Mouse (Mus musculus) neural tube, embryonic 13.5 days (tissue): ENCODE measurements around the gene Zfp879. TPM values are rescaled to one million over a fixed set of nuclear protein-coding genes. Genes with fewer than 3 reads are reported as not detected.

ENCODE experiments used
- ATAC-seq: fragments of 200-750 bp; cut with Nextera tagmentation; 2 replicates; pipeline ENCODE4 v1.8.0; 2017; ENCODE audit warnings: low read depth, mild to moderate bottlenecking, moderate TSS enrichment, moderate library complexity
- H3K27ac ChIP-seq: fragments of 300-500 bp; sonication (generic); replicated peaks from 2 replicates; pipeline ENCODE4 v1.5.1; 2015; ENCODE audit warnings: moderate library complexity, mild to moderate bottlenecking, inconsistent platforms
- H3K27me3 ChIP-seq: fragments of 300-500 bp; sonication (generic); 2 replicates; pipeline ENCODE4 v1.6.1; 2015; ENCODE audit warnings: mild to moderate bottlenecking, inconsistent platforms
- H3K36me3 ChIP-seq: fragments of 300-500 bp; sonication (generic); 2 replicates; pipeline ENCODE4 v1.6.1; 2015; ENCODE audit warnings: mild to moderate bottlenecking, inconsistent platforms
- H3K4me1 ChIP-seq: fragments of 300-500 bp; sonication (generic); replicated peaks from 2 replicates; pipeline ENCODE4 v1.6.1; 2015; ENCODE audit warnings: inconsistent platforms
- H3K4me2 ChIP-seq: fragments of 300-500 bp; sonication (generic); 2 replicates; pipeline ENCODE4 v1.6.1; 2015; ENCODE audit warnings: inconsistent platforms, mild to moderate bottlenecking, moderate library complexity
- H3K4me3 ChIP-seq: fragments of 300-500 bp; sonication (generic); 2 replicates; pipeline ENCODE4 v1.5.1; 2015; ENCODE audit warnings: mild to moderate bottlenecking, inconsistent platforms
- H3K9ac ChIP-seq: fragments of 300-500 bp; sonication (generic); 2 replicates; pipeline ENCODE4 v1.6.1; 2015; ENCODE audit warnings: moderate library complexity, mild to moderate bottlenecking, inconsistent platforms
- H3K9me3 ChIP-seq: fragments of 300-500 bp; sonication (generic); 2 replicates; pipeline ENCODE4 v1.6.1; 2016; ENCODE audit warnings: inconsistent platforms
- WGBS: fragments of 180-500 bp; shearing (Covaris S2); methylation state at CpG from one replicate; pipeline ENCODE4 v1.1.7; 2015; 5-methylcytosine and 5-hydroxymethylcytosine counted together
- polyA plus RNA-seq: library from polyadenylated mRNA; unstranded; fragments of >200 nt; fragmentation: Nextera tagmentation; extraction: Ambion mirVana; gene quantifications from 2 replicates; pipeline ENCODE4 v1.2.1, GENCODE M21; 2015

Zfp879 gene
- polyA plus RNA-seq, 1 experiment from 2014 or later: 0.99 TPM

DNA sequence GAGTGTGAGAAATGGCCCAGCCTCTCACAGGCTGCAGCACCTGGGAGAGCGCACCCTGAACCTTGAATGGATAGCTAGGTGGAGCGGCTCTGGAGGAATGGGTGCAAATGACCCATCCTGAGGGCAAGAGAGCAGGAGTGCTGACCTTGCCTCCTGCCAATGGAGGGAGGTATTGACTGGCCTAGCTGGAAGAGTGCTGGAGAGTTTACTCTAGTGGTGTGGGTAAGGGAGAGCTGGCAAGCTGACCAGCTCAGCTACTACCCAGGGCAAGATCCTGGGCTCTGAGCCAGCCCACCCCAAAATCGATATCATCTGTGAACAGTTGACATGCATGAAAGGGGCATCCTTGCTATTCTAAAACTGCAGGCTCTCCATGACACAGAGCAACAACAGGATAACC, 4.6 kb upstream of the Zfp879 start:
- Histone ChIP-seq H3K9me3 (no peaks in the 10 kb centered on the region), H3K4me2 (no peak overlapping the region), H3K27me3 (peaks cover 40% of the 10 kb centered on the region), H3K36me3 (no peaks in the 10 kb centered on the region), H3K9ac (no peak overlapping the region), H3K4me3 (no peak overlapping the region), H3K4me1 (peaks cover 10% of the 10 kb centered on the region), H3K27ac (no peak overlapping the region)
- no peak for ATAC-seq
- 92% methylated on average over 3 of the region's 3 CpGs for WGBS

DNA sequence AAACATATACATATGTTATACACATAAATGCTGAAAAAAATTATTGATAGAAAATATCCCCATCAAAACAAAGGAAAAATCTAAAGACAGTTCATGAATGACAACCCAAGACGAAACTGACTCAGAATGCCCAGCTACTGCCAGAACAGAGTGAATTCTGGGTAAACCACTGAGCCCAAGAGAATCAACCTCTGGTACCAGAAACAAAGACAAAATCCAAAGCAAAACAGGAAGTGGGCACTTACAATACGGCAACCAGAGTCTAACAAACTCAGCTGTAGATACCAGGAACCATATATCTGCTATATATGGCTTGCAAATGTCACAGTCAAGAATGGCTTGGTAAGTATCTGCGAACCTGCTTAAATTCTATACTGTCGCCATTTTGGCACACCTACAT, 5.6 kb downstream of the Zfp879 start:
- H3K27ac ChIP-seq: no peak overlapping the region
- peaks cover 15% of the 10 kb centered on the region for H3K36me3 ChIP-seq
- H3K4me1 ChIP-seq: peaks cover 5% of the 10 kb centered on the region
- no peaks in the 10 kb centered on the region for H3K27me3 ChIP-seq
- H3K4me3 ChIP-seq: no peak overlapping the region
- H3K9me3 ChIP-seq: peaks cover 15% of the 10 kb centered on the region
- H3K4me2 ChIP-seq: no peak overlapping the region
- no peak for ATAC-seq
- 86% methylated on average over 4 of the region's 4 CpGs for WGBS
- no peak overlapping the region for H3K9ac ChIP-seq

- peaks cover 35% of the 10 kb centered on the region for H3K36me3 ChIP-seq
- ATAC-seq: peak; percentile 98
- H3K4me2 ChIP-seq: peak within 1 kb of the TSS; percentile 67
- H3K27ac ChIP-seq: peak within 1 kb of the TSS; percentile 75; the same call in 1 of the 2 replicates
- peaks cover 12% of the 10 kb centered on the region for H3K4me1 ChIP-seq
- 2% methylated on average over 45 of the region's 45 CpGs for WGBS
- H3K27me3 ChIP-seq: no peaks in the 10 kb centered on the region
- peak within 1 kb of the TSS; percentile 92 for H3K9ac ChIP-seq
- peak within 1 kb of the TSS; percentile 74 for H3K4me3 ChIP-seq
- H3K9me3 ChIP-seq: 0 out of 2 replicates have a peak, but pooled peaks cover 2% of the 10 kb centered on the region
These were observed 14.1 kb downstream of the Zfp879 start, which contains the start of gene Zfp354c for GRCm38 (mm10) chr11:50827010-50827953. Zfp354c (minus strand) TSS chr11:50827724.

- H3K4me1 ChIP-seq: peaks cover 12% of the 10 kb centered on the region
- peak overlapping the region; percentile 74 for H3K4me3 ChIP-seq
- peak overlapping the region; percentile 67 for H3K4me2 ChIP-seq
- 64% methylated on average over 2 of the region's 2 CpGs for WGBS
- no peak for ATAC-seq
- H3K9ac ChIP-seq: peak overlapping the region; percentile 92
- peaks cover 44% of the 10 kb centered on the region for H3K36me3 ChIP-seq
- no peaks in the 10 kb centered on the region for H3K9me3 ChIP-seq
- no peaks in the 10 kb centered on the region for H3K27me3 ChIP-seq
- H3K27ac ChIP-seq: no peak overlapping the region
These were observed 15.1 kb downstream of the Zfp879 start for GRCm38 (mm10) chr11:50826214-50826613.

DNA sequence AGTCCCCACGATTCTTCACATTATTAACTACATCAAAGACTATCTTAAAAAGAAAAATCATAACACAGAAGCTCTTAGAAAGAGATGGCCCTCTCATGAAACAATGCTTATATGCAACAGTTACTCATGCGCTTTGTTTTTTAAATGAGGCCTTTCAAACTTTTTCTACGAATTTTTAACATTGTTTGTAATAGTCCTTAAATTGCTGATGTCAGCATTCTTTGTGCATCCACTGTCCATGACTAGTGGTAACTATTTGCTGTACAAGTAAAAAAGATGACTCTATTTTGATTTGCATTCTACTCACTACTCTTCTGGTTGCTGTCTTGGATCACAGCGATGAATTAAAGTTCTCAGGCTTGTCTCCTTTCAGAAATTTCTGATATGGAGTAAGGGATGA, 27.1 kb downstream of the Zfp879 start:
- H3K4me3 ChIP-seq: no peak overlapping the region
- no peaks in the 10 kb centered on the region for H3K4me1 ChIP-seq
- H3K9ac ChIP-seq: no peak overlapping the region
- H3K27me3 ChIP-seq: no peaks in the 10 kb centered on the region
- H3K9me3 ChIP-seq: peaks cover 79% of the 10 kb centered on the region
- no peak overlapping the region for H3K4me2 ChIP-seq
- peaks cover 97% of the 10 kb centered on the region for H3K36me3 ChIP-seq
- ATAC-seq: no peak
- no peak overlapping the region for H3K27ac ChIP-seq
- 99% methylated on average over 4 of the region's 4 CpGs for WGBS

- Histone ChIP-seq H3K27ac (no peak overlapping the region), H3K4me3 (no peak overlapping the region), H3K27me3 (no peaks in the 10 kb centered on the region), H3K4me1 (no peaks in the 10 kb centered on the region), H3K9ac (no peak overlapping the region), H3K9me3 (no peaks in the 10 kb centered on the region), H3K4me2 (no peak overlapping the region), H3K36me3 (no peaks in the 10 kb centered on the region)
- ATAC-seq: no peak
These were observed 42.5 kb downstream of the Zfp879 start for GRCm38 (mm10) chr11:50798836-50799235.

DNA sequence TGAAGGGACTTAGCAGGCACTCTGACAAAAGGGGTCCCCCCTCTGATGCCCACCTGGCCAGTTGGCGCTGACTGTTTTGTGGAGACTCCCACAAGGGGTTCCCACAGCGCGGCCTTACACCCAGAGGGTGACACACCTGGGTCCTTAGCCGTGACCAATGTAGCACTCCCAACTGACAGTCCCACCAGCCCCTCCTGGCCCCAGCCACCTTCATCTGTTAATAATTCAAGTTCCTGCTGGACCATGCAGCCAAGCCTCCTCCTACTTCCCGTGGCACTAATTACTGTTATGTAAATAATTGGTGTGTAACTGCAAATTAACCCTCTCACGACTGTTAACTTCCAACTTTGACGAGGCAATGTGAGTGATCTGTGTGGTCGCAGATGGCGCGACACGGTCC, 43.7 kb downstream of the Zfp879 start:
- Histone ChIP-seq H3K27ac (no peak overlapping the region), H3K36me3 (no peaks in the 10 kb centered on the region), H3K4me1 (no peaks in the 10 kb centered on the region), H3K27me3 (no peaks in the 10 kb centered on the region), H3K9ac (no peak overlapping the region), H3K9me3 (no peaks in the 10 kb centered on the region), H3K4me3 (no peak overlapping the region), H3K4me2 (no peak overlapping the region)
- WGBS: 67% methylated on average over 11 of the region's 11 CpGs
- ATAC-seq: no peak

Other genes with a start within 250 kb of the Zfp879 start
- gene Adamts2, start 239.5 kb downstream of the Zfp879 start, polyA plus RNA-seq: 3.7 and 4.8 TPM in 2 replicates
- 53.0 and 55.6 TPM in 2 replicates for gene Zfp354c, start 13.8 kb downstream of the Zfp879 start, polyA plus RNA-seq
- gene Grm6, start 9.1 kb upstream of the Zfp879 start, polyA plus RNA-seq: not detected in 2 replicates
- gene Zfp454, start 46.1 kb upstream of the Zfp879 start, polyA plus RNA-seq: 11.7 and 14.1 TPM in 2 replicates
- 38.6 and 43.2 TPM in 2 replicates for gene Zfp2, start 74.6 kb upstream of the Zfp879 start, polyA plus RNA-seq
- 3.2 and 4.1 TPM in 2 replicates for gene Zfp354b, start 90.1 kb upstream of the Zfp879 start, polyA plus RNA-seq
- not detected in 2 replicates for gene 4933414I15Rik, start 102.2 kb upstream of the Zfp879 start, polyA plus RNA-seq
- gene Prop1, start 112.2 kb upstream of the Zfp879 start, polyA plus RNA-seq: not detected in 2 replicates
- not detected in 2 replicates for gene Olfr1378, start 125.0 kb upstream of the Zfp879 start, polyA plus RNA-seq
- not detected in 2 replicates for gene Olfr1377, start 140.4 kb upstream of the Zfp879 start, polyA plus RNA-seq
- gene Olfr51, start 162.0 kb upstream of the Zfp879 start, polyA plus RNA-seq: not detected in 2 replicates
- not detected in 2 replicates for gene Olfr54, start 172.7 kb upstream of the Zfp879 start, polyA plus RNA-seq
- not detected in 2 replicates for gene Olfr1375, start 206.6 kb upstream of the Zfp879 start, polyA plus RNA-seq
- 10.8 and 11.2 TPM in 2 replicates for gene Zfp354a, start 217.7 kb upstream of the Zfp879 start, polyA plus RNA-seq